Comparison of ENCODE assay signal across 33 mouse cellular contexts in genomic region chr6:3973679-3974078, GRCm38 (mm10). TPM values are rescaled to one million over a fixed set of nuclear protein-coding genes. Genes with fewer than 3 reads are reported as not detected.
A peak's percentile ranks its signal among the peaks of the same experiment; 100 is the strongest.
DNase-seq lines count a peak whose midpoint lies in the region; ATAC-seq and TF ChIP-seq lines count a peak whose summit lies in the region.
"Had no signal": no experiment of that assay in that cellular context is flagged by ENCODE, and none has a peak within 500 bp of the region (broad histone marks: within the 10 kb centered on the region; RNA-seq: fewer than 3 reads in every experiment).

No protein-coding gene starts in this region.

- TF ChIP-seq RAD21 in CH12.LX (IDR thresholded peaks at IDR 0.05; ENCODE audit: low read depth, low read length) = no peak

- no peaks in the 10 kb centered on the region for H3K27me3 ChIP-seq in CH12.LX (replicated peaks)
- H3K27me3 ChIP-seq: embryonic facial prominence, embryonic 12.5 days; embryonic facial prominence, embryonic 15.5 days; heart, embryonic 12.5 days; heart, embryonic 15.5 days had no signal

- no peak overlapping the region for H3K4me3 ChIP-seq in CH12.LX (replicated peaks in 1 of 3; ENCODE audit: low read depth in 2 of 3, low read length in 2 of 3, poor library complexity in 1 of 3)
- H3K4me3 ChIP-seq: embryonic facial prominence, embryonic 12.5 days; embryonic facial prominence, embryonic 15.5 days; heart, embryonic 12.5 days; heart, embryonic 15.5 days had no signal

- dilution Hi-C loops in CH12.LX (cut with MboI; ENCODE audit: extremely low pct_ligation_motif_present, extremely low pct_unique_long_range_greater_than_20kb, low sequenced_read_pairs) = no loop called here

- peaks cover 0 to 5% of the 10 kb centered on the region in 2 experiments; a peak in 2 of 4 replicates for H3K4me1 ChIP-seq in CH12.LX (ENCODE audit: control insufficient read depth in 1 of 2, insufficient read depth in 2 of 2)
- H3K4me1 ChIP-seq: embryonic facial prominence, embryonic 12.5 days; embryonic facial prominence, embryonic 15.5 days; heart, embryonic 12.5 days; heart, embryonic 15.5 days had no signal

- in situ Hi-C loops in CH12.LX (cut with MboI; ENCODE audit: low pct_ligation_motif_present, low pct_unique_long_range_greater_than_20kb, low sequenced_read_pairs) = no loop called here

- H3K9me3 ChIP-seq in CH12.LX (replicated peaks; ENCODE audit: low read length) = no peaks in the 10 kb centered on the region
- H3K9me3 ChIP-seq: embryonic facial prominence, embryonic 12.5 days; embryonic facial prominence, embryonic 15.5 days; G1E; heart, embryonic 12.5 days; heart, embryonic 15.5 days had no signal

- no peak for TF ChIP-seq POLR2A in CH12.LX (IDR thresholded peaks at IDR 0.05; ENCODE audit: low read depth, low read length)

- no peak overlapping the region for H3K27ac ChIP-seq in CH12.LX (ENCODE audit: insufficient read depth, low read depth)
- H3K27ac ChIP-seq: embryonic facial prominence, embryonic 12.5 days; embryonic facial prominence, embryonic 15.5 days; heart, embryonic 15.5 days; hindbrain, embryonic 14.5 days; hindbrain, postnatal 0 days had no signal

- H3K79me2 ChIP-seq in CH12.LX (replicated peaks; ENCODE audit: control insufficient read depth, extremely low read depth, insufficient read depth, poor library complexity, severe bottlenecking) = no peaks in the 10 kb centered on the region

- no peaks in the 10 kb centered on the region for H3K36me3 ChIP-seq in CH12.LX (replicated peaks in 1 of 2; ENCODE audit: control insufficient read depth in 1 of 2, insufficient read depth in 1 of 2, low read length in 1 of 2)
- H3K36me3 ChIP-seq: embryonic facial prominence, embryonic 12.5 days; embryonic facial prominence, embryonic 15.5 days; G1E; heart, embryonic 12.5 days; heart, embryonic 15.5 days had no signal

- TF ChIP-seq CTCF in CH12.LX (conservative IDR thresholded peaks at IDR 0.05 in 1 of 2, IDR thresholded peaks at IDR 0.05 in 1 of 2; ENCODE audit: low read depth in 2 of 2, low read length in 2 of 2) = no peak

- peak; percentile 3 for DNase-seq in heart, adult 8-10 months (ENCODE audit: low spot score)
- DNase-seq in heart, postnatal 14 days = no peak
- DNase-seq in 3T3-L1 (ENCODE audit: low read depth, low spot score) = peak; percentile 15
- DNase-seq in CH12.LX (ENCODE audit: extremely low read depth) = peak; percentile 9
- no peak for DNase-seq in lung, postnatal 36 days
- no peak for DNase-seq in adrenal gland, postnatal 36 days
- no peak for DNase-seq in cerebellum, adult 9-10 months
- DNase-seq: adrenal gland, adult 2 months; adrenal gland, postnatal 14 days; cerebellum, adult 11-12 months; cerebellum, adult 8-10 months; cerebellum, postnatal 14 days; forebrain, postnatal 0 days; gastrocnemius, postnatal 10 days; gastrocnemius, postnatal 36 days; heart, adult 11 months; heart, postnatal 10 days; heart, postnatal 4 days had no signal

- no peak overlapping the region for H3K4me2 ChIP-seq in CH12.LX (ENCODE audit: insufficient read depth, low read depth, poor library complexity, severe bottlenecking)
- H3K4me2 ChIP-seq: embryonic facial prominence, embryonic 12.5 days; embryonic facial prominence, embryonic 15.5 days; heart, embryonic 12.5 days; heart, embryonic 15.5 days; hindbrain, embryonic 14.5 days had no signal

- no peak overlapping the region for H3K9ac ChIP-seq in CH12.LX (ENCODE audit: insufficient read depth, low read depth)
- H3K9ac ChIP-seq: embryonic facial prominence, embryonic 12.5 days; embryonic facial prominence, embryonic 15.5 days; forebrain, postnatal 0 days; heart, embryonic 12.5 days; heart, embryonic 15.5 days; hindbrain, embryonic 14.5 days had no signal

- peak; percentile 99 for ATAC-seq in granulocyte monocyte progenitor cell, adult 5-6 weeks (replicated peaks; ENCODE audit: poor library complexity, severe bottlenecking)
- ATAC-seq: forebrain, embryonic 14.5 days; forebrain, postnatal 0 days; hindbrain, postnatal 0 days; inflammation-experienced regulatory T-cells, adult 6 months; intestine, embryonic 16.5 days had no signal

- TF ChIP-seq EP300 in CH12.LX (IDR thresholded peaks at IDR 0.05; ENCODE audit: low read length) = no peak

- intact Hi-C loops in heart, postnatal 14 days (cut with DNase I) = no loop called here

TF ChIP-seq in CH12.LX, 34 proteins besides CTCF, POLR2A, EP300 and RAD21:
- TF ChIP-seq MAFK (IDR thresholded peaks at IDR 0.05; ENCODE audit: insufficient replicate concordance, low read length) (no peak), IRF4 (IDR thresholded peaks at IDR 0.05; ENCODE audit: low read depth, low read length) (no peak), JUND (conservative IDR thresholded peaks at IDR 0.05; ENCODE audit: low read depth, low read length) (no peak), UBTF (IDR thresholded peaks at IDR 0.05; ENCODE audit: low read depth, low read length) (no peak), MAX (IDR thresholded peaks at IDR 0.05; ENCODE audit: low read length) (no peak), PAX5 (IDR thresholded peaks at IDR 0.05; ENCODE audit: low read length) (no peak), KAT2A (IDR thresholded peaks at IDR 0.05; ENCODE audit: insufficient replicate concordance, low read length) (no peak), SIN3A (IDR thresholded peaks at IDR 0.05; ENCODE audit: low read length) (no peak), BHLHE40 (IDR thresholded peaks at IDR 0.05; ENCODE audit: low read depth, low read length) (no peak), ZC3H11A (IDR thresholded peaks at IDR 0.05; ENCODE audit: low read depth, low read length) (no peak), CHD1 (IDR thresholded peaks at IDR 0.05; ENCODE audit: low read depth, low read length) (no peak), NRF1 (IDR thresholded peaks at IDR 0.05; ENCODE audit: low read depth, low read length) (no peak), HCFC1 (IDR thresholded peaks at IDR 0.05; ENCODE audit: low read depth, low read length) (no peak), RCOR1 (conservative IDR thresholded peaks at IDR 0.05; ENCODE audit: low read depth, low read length) (no peak), MYC (IDR thresholded peaks at IDR 0.05; ENCODE audit: low read depth, low read length) (no peak), NELFE (IDR thresholded peaks at IDR 0.05; ENCODE audit: low read depth, low read length) (no peak), ELF1 (IDR thresholded peaks at IDR 0.05; ENCODE audit: low read depth, low read length) (no peak), USF1 (IDR thresholded peaks at IDR 0.05; ENCODE audit: low read depth, low read length) (no peak)

RNA-seq across cellular contexts. Expression of gene Tfpi2, which starts 15.0 kb away (rescaled TPM):
- under 1 TPM; 0.53 to 0.89 (median 0.75) TPM for total RNA-seq in heart, adult 8-10 months (2022)
- 1 to 10 TPM; 2.2 to 2.4 TPM for total RNA-seq in heart, postnatal 14 days (2021)
- total RNA-seq in CH12.LX (2012; rRNA removed) (not detected in 2 replicates), CH12.LX (2014; rRNA removed) (not detected in 2 replicates)
- not detected in 2 replicates for polyA plus RNA-seq in CH12.LX (2012; ENCODE audit: insufficient read length, low read depth)
- total RNA-seq in granulocyte monocyte progenitor cell, adult 5-6 weeks (2014; fragmentation: Nextera tagmentation) = 1.3 TPM in 1 of 2 replicates, not detected in the other
- total RNA-seq in granulocyte monocyte progenitor cell, adult 5-6 weeks (2017) = 0.73 and 3.3 TPM in 2 replicates
- total RNA-seq in adrenal gland, postnatal 36 days (2021) = 1 to 10 TPM; 3.6 to 4.3 TPM
- total RNA-seq: G1E; hindbrain, postnatal 0 days had no signal
- polyA plus RNA-seq: G1E; inflammation-experienced regulatory T-cells, adult 6 months had no signal

RNA-seq across cellular contexts. Expression of gene Gngt1, which starts 19.9 kb away (rescaled TPM):
- total RNA-seq in heart, adult 8-10 months (2022) = not detected
- total RNA-seq in heart, postnatal 14 days (2021) = not detected
- total RNA-seq in CH12.LX (2012; rRNA removed) (not detected in 2 replicates), CH12.LX (2014; rRNA removed) (not detected in 2 replicates)
- not detected in 2 replicates for polyA plus RNA-seq in CH12.LX (2012; ENCODE audit: insufficient read length, low read depth)
- not detected in 2 replicates for total RNA-seq in granulocyte monocyte progenitor cell, adult 5-6 weeks (2014; fragmentation: Nextera tagmentation)
- not detected in 2 replicates for total RNA-seq in granulocyte monocyte progenitor cell, adult 5-6 weeks (2017)
- total RNA-seq in adrenal gland, postnatal 36 days (2021) = not detected
- total RNA-seq: adrenal gland, adult 2 months; adrenal gland, postnatal 14 days; forebrain, postnatal 0 days; gastrocnemius, adult 18-20 months; gastrocnemius, postnatal 10 days; gastrocnemius, postnatal 36 days; heart, postnatal 10 days; heart, postnatal 4 days; hindbrain, postnatal 0 days had no signal
- polyA plus RNA-seq: adrenal gland, adult 2 months; brain, embryonic 14.5 days; embryonic facial prominence, embryonic 12.5 days; forebrain, embryonic 11.5 days; forebrain, embryonic 14.5 days; forebrain, postnatal 0 days; G1E; heart, embryonic 12.5 days; heart, embryonic 15.5 days; hindbrain, embryonic 11.5 days; hindbrain, embryonic 14.5 days; hindbrain, postnatal 0 days; inflammation-experienced regulatory T-cells, adult 6 months had no signal

RNA-seq across cellular contexts. Expression of gene Gng11, which starts 30.0 kb away (rescaled TPM):
- total RNA-seq in heart, adult 8-10 months (2022) = 10 to 100 TPM; 40.1 to 73.9 (median 62.2) TPM
- 10 to 100 TPM; 78.8 to 88.5 TPM for total RNA-seq in heart, postnatal 14 days (2021)
- not detected in 2 replicates for total RNA-seq in CH12.LX (2012; rRNA removed)
- not detected in 2 replicates for total RNA-seq in CH12.LX (2014; rRNA removed)
- polyA plus RNA-seq in CH12.LX (2012; ENCODE audit: insufficient read length, low read depth) = not detected in 2 replicates
- 6.1 and 9.3 TPM in 2 replicates for total RNA-seq in granulocyte monocyte progenitor cell, adult 5-6 weeks (2014; fragmentation: Nextera tagmentation)
- total RNA-seq in granulocyte monocyte progenitor cell, adult 5-6 weeks (2017) = 2.6 and 4.8 TPM in 2 replicates
- 10 to 100 TPM; 28.0 to 35.3 TPM for total RNA-seq in adrenal gland, postnatal 36 days (2021)
- total RNA-seq: G1E had no signal
- polyA plus RNA-seq: G1E; inflammation-experienced regulatory T-cells, adult 6 months had no signal

Comparison
In these comparisons a context has a peak if more than half of its experiments do, and no peak if none do; other contexts are left out.
1. DNase-seq: peak in heart, adult 8-10 months (single experiment), 3T3-L1 (single experiment) and CH12.LX (single experiment); none in heart, postnatal 14 days (0 of 2), lung, postnatal 36 days (single experiment), adrenal gland, postnatal 36 days (0 of 2) and cerebellum, adult 9-10 months (single experiment).